Mouse (Mus musculus): ENCODE results near the gene Sf3b1.

DNA sequence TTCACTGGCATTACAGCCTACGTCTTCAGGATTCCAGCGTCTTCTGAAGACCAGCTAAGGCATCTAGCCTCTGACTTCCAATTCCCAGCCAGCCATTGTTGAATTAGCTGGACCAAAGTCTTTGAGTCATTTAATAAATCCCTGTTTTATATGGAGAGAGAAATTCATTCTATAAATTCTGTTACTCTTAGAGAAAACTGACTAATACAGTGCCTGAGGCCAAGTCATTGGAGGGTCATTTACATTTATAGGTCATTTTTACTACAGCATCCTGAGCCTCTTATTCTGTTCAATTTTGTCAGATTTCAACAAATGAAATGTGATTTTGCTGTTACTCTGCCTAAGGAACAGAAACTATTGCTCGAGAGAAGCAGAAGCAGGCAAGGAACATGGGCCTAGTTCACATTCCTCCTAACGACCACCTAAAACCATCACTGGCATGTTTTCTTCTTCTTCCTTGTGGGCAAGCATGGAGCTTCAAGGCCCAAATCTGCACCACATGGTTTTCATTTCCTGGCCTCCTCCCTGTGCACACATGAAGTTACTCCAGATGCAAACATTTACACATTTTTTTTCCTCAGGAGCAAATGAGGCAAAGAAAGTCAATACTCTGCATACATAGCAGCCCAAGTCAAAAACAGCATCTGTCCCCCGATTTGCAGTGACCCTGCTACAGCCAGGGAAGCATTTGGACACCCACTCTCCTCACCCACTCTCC, 55.4 kb downstream of the Sf3b1 start:
- TF ChIP-seq CTCF (IDR thresholded peaks at IDR 0.05; ENCODE audit: control insufficient read depth, insufficient read depth, low read length) (no peak), POLR2A (IDR thresholded peaks at IDR 0.05; ENCODE audit: borderline replicate concordance, control insufficient read depth, low read depth, low read length) (no peak)
